Mouse (Mus musculus) stomach, postnatal 0 days (tissue): ENCODE data around the gene Elmsan1. TPM values are rescaled to one million over a fixed set of nuclear protein-coding genes. Genes with fewer than 3 reads are reported as not detected.

Experiments used
- ATAC-seq: fragments of 200-750 bp; cut with Nextera tagmentation; 2 replicates; pipeline ENCODE4 v1.8.0; 2017; ENCODE audit not compliant: low FRiP score, low TSS enrichment
- DNase-seq: peaks from one replicate; pipeline ENCODE4 v3.0.0-alpha.2; 2016; ENCODE audit warnings: low spot score
- H3K27ac ChIP-seq: fragments of 300-500 bp; sonication (generic); replicated peaks from 2 replicates; pipeline ENCODE4 v1.5.1; 2014; ENCODE audit warnings: mild to moderate bottlenecking, control low read depth
- H3K27me3 ChIP-seq: fragments of 300-500 bp; sonication (generic); 2 replicates; pipeline ENCODE4 v1.6.1; 2014; ENCODE audit warnings: low read length; ENCODE audit not compliant: control insufficient read depth, insufficient read depth
- H3K36me3 ChIP-seq: fragments of 300-500 bp; sonication (generic); 2 replicates; pipeline ENCODE4 v1.6.1; 2014; ENCODE audit warnings: low read length, mixed read lengths; ENCODE audit not compliant: control insufficient read depth, insufficient read depth
- H3K4me1 ChIP-seq: fragments of 300-500 bp; sonication (generic); replicated peaks from 2 replicates; pipeline ENCODE4 v1.6.1; 2014; ENCODE audit warnings: antibody characterized with exemption; ENCODE audit not compliant: control insufficient read depth, insufficient read depth
- H3K4me2 ChIP-seq: fragments of 300-500 bp; sonication (generic); replicated peaks from 2 replicates; pipeline ENCODE4 v1.6.1; 2014; ENCODE audit warnings: low read depth, mild to moderate bottlenecking, control low read depth, moderate library complexity
- H3K4me3 ChIP-seq: fragments of 300-500 bp; sonication (generic); 2 replicates; pipeline ENCODE4 v1.5.1; 2014; ENCODE audit warnings: low read depth, low read length, control low read depth
- H3K9ac ChIP-seq: fragments of 300-500 bp; sonication (generic); 2 replicates; pipeline ENCODE4 v1.6.1; 2014; ENCODE audit warnings: mild to moderate bottlenecking, low read length, control low read depth, mixed read lengths
- H3K9me3 ChIP-seq: fragments of 300-500 bp; sonication (generic); 2 replicates; pipeline ENCODE4 v1.6.1; 2016; ENCODE audit warnings: low read length; ENCODE audit not compliant: control insufficient read depth
- CTCF ChIP-seq: IDR thresholded peaks from 2 replicates; pipeline ENCODE4 v1.5.1; 2016; ENCODE audit warnings: antibody characterized with exemption, low read depth, mild to moderate bottlenecking, moderate library complexity
- EP300 ChIP-seq: optimal IDR thresholded peaks from 2 replicates; pipeline ENCODE3; 2016; ENCODE audit warnings: antibody characterized with exemption
- WGBS: fragments of 180-500 bp; shearing (Covaris S2); extraction: QIAGEN DNeasy Blood & Tissue Kit; methylation state at CpG from one replicate; pipeline ENCODE4 v1.1.7; 2014; 5-methylcytosine and 5-hydroxymethylcytosine counted together
- polyA plus RNA-seq: library from polyadenylated mRNA; unstranded; fragments of >200 nt; fragmentation: Nextera tagmentation; extraction: Ambion mirVana; gene quantifications from 2 replicates; pipeline ENCODE4 v1.2.1, GENCODE M21; 2015

The Elmsan1 gene
- polyA plus RNA-seq, 1 experiment from 2014 or later, result 4.1 TPM

GRCm38 (mm10) chr12:84211021-84211538, 7.6 kb downstream of the Elmsan1 start:
- no peaks in the 10 kb centered on the region for H3K27me3 ChIP-seq
- no peak overlapping the region for H3K27ac ChIP-seq
- ATAC-seq, result no peak
- 73% methylated on average over 9 of the region's 9 CpGs for WGBS
- no peak overlapping the region for H3K4me2 ChIP-seq
- H3K4me3 ChIP-seq, result no peak overlapping the region
- H3K9ac ChIP-seq, result no peak overlapping the region
- H3K4me1 ChIP-seq, result peaks cover 11% of the 10 kb centered on the region
- no peak for TF ChIP-seq EP300
- TF ChIP-seq CTCF, result no peak
- no peaks in the 10 kb centered on the region for H3K9me3 ChIP-seq
- no peaks in the 10 kb centered on the region for H3K36me3 ChIP-seq
- no peak for DNase-seq

GRCm38 (mm10) chr12:84210288-84210687, 8.4 kb downstream of the Elmsan1 start:
- ATAC-seq (no peak), DNase-seq (no peak)
- Histone ChIP-seq H3K9ac (no peak overlapping the region), H3K27me3 (no peaks in the 10 kb centered on the region), H3K9me3 (no peaks in the 10 kb centered on the region), H3K27ac (no peak overlapping the region), H3K4me1 (peaks cover 9% of the 10 kb centered on the region; the same call in 1 of the 2 replicates), H3K4me2 (no peak overlapping the region), H3K36me3 (no peaks in the 10 kb centered on the region), H3K4me3 (no peak overlapping the region)
- TF ChIP-seq EP300 (no peak), CTCF (no peak)
- 85% methylated on average over 11 of the region's 11 CpGs for WGBS

- no peak overlapping the region for H3K4me3 ChIP-seq
- peaks cover 9% of the 10 kb centered on the region; the same call in 1 of the 2 replicates for H3K4me1 ChIP-seq
- no peaks in the 10 kb centered on the region for H3K36me3 ChIP-seq
- no peak overlapping the region for H3K27ac ChIP-seq
- no peak overlapping the region for H3K4me2 ChIP-seq
- no peaks in the 10 kb centered on the region for H3K9me3 ChIP-seq
- H3K27me3 ChIP-seq, result no peaks in the 10 kb centered on the region
- WGBS, result 83% methylated on average over 11 of the region's 11 CpGs
- TF ChIP-seq CTCF (no peak), EP300 (no peak)
- no peak overlapping the region for H3K9ac ChIP-seq
- DNase-seq (no peak), ATAC-seq (no peak)
Measured at GRCm38 (mm10) chr12:84209093-84209492, 9.6 kb downstream of the Elmsan1 start.

- Histone ChIP-seq H3K9ac (no peak overlapping the region), H3K4me2 (no peak overlapping the region), H3K4me3 (no peak overlapping the region), H3K9me3 (no peaks in the 10 kb centered on the region), H3K4me1 (peaks cover 9% of the 10 kb centered on the region), H3K36me3 (no peaks in the 10 kb centered on the region), H3K27me3 (no peaks in the 10 kb centered on the region), H3K27ac (no peak overlapping the region)
- 75% methylated on average over 18 of the region's 18 CpGs for WGBS
- ATAC-seq (no peak), DNase-seq (no peak)
- TF ChIP-seq CTCF (no peak), EP300 (no peak)
Measured at GRCm38 (mm10) chr12:84207209-84207817, 11.4 kb downstream of the Elmsan1 start.

- peak overlapping the region; percentile 56 for H3K27ac ChIP-seq
Measured at GRCm38 (mm10) chr12:84206525-84206924, 12.2 kb downstream of the Elmsan1 start.

GRCm38 (mm10) chr12:84205659-84206185, 13.0 kb downstream of the Elmsan1 start:
- H3K4me1 ChIP-seq, result peaks cover 8% of the 10 kb centered on the region
- 80% methylated on average over 10 of the region's 10 CpGs for WGBS
- no peak for ATAC-seq

More at GRCm38 (mm10) chr12:84206525-84206924, 12.2 kb downstream of the Elmsan1 start:
- Histone ChIP-seq H3K4me2 (no peak overlapping the region), H3K4me3 (no peak overlapping the region), H3K9me3 (no peaks in the 10 kb centered on the region), H3K36me3 (no peaks in the 10 kb centered on the region), H3K4me1 (peaks cover 8% of the 10 kb centered on the region), H3K27me3 (no peaks in the 10 kb centered on the region), H3K9ac (no peak overlapping the region)
- DNase-seq (peak; percentile 69), ATAC-seq (peak; percentile 34)
- no peak for TF ChIP-seq EP300
- no peak for TF ChIP-seq CTCF
- WGBS, result 32% methylated on average over 7 of the region's 7 CpGs

More at GRCm38 (mm10) chr12:84205659-84206185, 13.0 kb downstream of the Elmsan1 start:
- no peak for DNase-seq
- H3K9me3 ChIP-seq, result no peaks in the 10 kb centered on the region
- H3K4me2 ChIP-seq, result no peak overlapping the region
- H3K9ac ChIP-seq, result 0 out of 2 replicates have a peak overlapping the region, but pooled peaks have one; percentile 4
- TF ChIP-seq EP300 (no peak), CTCF (no peak)
- no peaks in the 10 kb centered on the region for H3K36me3 ChIP-seq
- H3K4me3 ChIP-seq, result no peak overlapping the region
- no peaks in the 10 kb centered on the region for H3K27me3 ChIP-seq
- H3K27ac ChIP-seq, result peak overlapping the region; percentile 40; the same call in 1 of the 2 replicates
